Mouse (Mus musculus) cerebellum, adult 2 months (tissue): ENCODE measurements around the gene Gm10840. TPM values are rescaled to one million over a fixed set of nuclear protein-coding genes. Genes with fewer than 3 reads are reported as not detected.
"Not testable (repeated sequence)": the region's sequence is repeated elsewhere in the genome, so short reads cannot be mapped to it uniquely, and the experiment has no call there.

Source experiments
- DNase-seq, 2 experiments: peaks; one replicate each; pipeline ENCODE4 v3.0.0; 2021
- H3K27ac ChIP-seq: fragments of 200-500 bp; 2 replicates; pipeline ENCODE4 v1.5.1; 2012; ENCODE audit warnings: low read length, control low read depth, inconsistent platforms; ENCODE audit not compliant: insufficient read depth
- H3K27me3 ChIP-seq: fragments of 200-500 bp; 2 replicates; pipeline ENCODE4 v1.6.1; 2012; ENCODE audit warnings: inconsistent platforms, mild to moderate bottlenecking, low read length, moderate library complexity; ENCODE audit not compliant: control insufficient read depth, insufficient read depth
- H3K4me1 ChIP-seq: fragments of 200-500 bp; 2 replicates; pipeline ENCODE4 v1.6.1; 2011; ENCODE audit warnings: low read length; ENCODE audit not compliant: control insufficient read depth, insufficient read depth
- H3K4me3 ChIP-seq: fragments of 200-500 bp; replicated peaks from 2 replicates; pipeline ENCODE3; 2011; ENCODE audit warnings: mild to moderate bottlenecking, low read depth, low read length, control low read depth; ENCODE audit not compliant: insufficient read depth
- CTCF ChIP-seq: fragments of 200-500 bp; IDR thresholded peaks from 2 replicates; pipeline ENCODE4 v1.5.1; 2011; ENCODE audit warnings: low read depth, mild to moderate bottlenecking, control low read depth, low read length, moderate library complexity, borderline replicate concordance; ENCODE audit not compliant: insufficient read depth
- POLR2A ChIP-seq: fragments of 200-500 bp; IDR thresholded peaks from 2 replicates; pipeline ENCODE4 v1.6.1; 2011; ENCODE audit warnings: low read length, control low read depth, borderline replicate concordance; ENCODE audit not compliant: insufficient read depth
- WGBS: fragments of 180-500 bp; shearing (Covaris S2); methylation state at CpG from one replicate; pipeline ENCODE4 v1.1.7; 2018; 5-methylcytosine and 5-hydroxymethylcytosine counted together
- polyA plus RNA-seq: library from polyadenylated mRNA; depleted of rRNA; stranded (reverse); fragments of >200 nt; gene quantifications from 2 replicates; pipeline ENCODE4 v1.2.3, GENCODE M21; 2012; rRNA removed

Gm10840 gene
- not detected in 2 replicates for polyA plus RNA-seq

DNA sequence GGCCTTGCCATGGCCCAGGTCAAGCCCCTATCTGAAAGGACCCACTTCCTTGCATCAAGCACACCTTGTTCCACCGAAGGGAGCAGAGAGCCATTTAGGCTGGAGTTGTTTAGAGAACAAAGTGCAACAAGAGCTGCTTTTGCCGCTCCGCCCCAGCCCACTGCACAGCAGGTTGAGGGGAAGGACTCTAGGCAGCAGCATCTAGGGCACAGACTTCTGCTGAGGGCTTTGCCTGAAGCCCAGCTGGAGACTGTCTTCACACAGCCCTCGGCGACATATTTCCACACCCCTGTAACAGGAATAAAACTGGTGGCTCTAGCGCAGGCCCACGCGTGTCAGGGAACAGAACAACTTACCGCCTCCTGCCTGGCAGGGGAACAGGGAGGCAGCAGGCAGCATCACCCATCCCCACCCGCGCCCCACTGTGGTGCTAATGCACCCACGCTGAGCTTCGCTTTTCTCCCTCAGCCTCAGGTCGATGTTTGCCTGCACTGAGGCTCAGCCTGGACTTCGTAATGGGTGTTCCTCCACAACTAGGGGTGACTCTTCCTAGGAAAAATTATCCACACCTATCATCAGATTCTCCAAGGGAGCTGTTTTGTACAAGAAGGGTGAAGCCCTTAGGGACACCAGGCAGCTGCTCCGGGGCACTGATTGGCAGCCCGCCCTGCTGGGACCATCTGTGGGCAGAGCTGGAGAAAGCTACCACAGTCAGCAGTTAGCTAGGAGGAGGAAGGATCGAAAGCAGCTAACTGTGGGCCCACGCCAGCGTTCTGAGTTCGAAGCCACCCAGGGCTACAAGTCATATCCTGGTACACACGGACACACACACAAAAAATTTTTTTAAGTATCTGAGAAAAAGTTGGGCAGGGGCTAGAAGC, at the start of gene Gm10840, which contains the start of gene Limd2:
Gm10840 (plus strand) TSS at position 10 of the 881 bp plus-strand sequence.
Limd2 (minus strand) TSS at position 20 of the 881 bp plus-strand sequence.
- peak; percentile 77 for DNase-seq
- peak within 1 kb of the TSS; percentile 90 for H3K4me3 ChIP-seq
- TF ChIP-seq POLR2A (peak; percentile 41; the same call in 1 of the 2 replicates), CTCF (no peak)
- peak within 1 kb of the TSS; percentile 90 for H3K27ac ChIP-seq
- H3K27me3 ChIP-seq = no peaks in the 10 kb centered on the region
- H3K4me1 ChIP-seq = peaks cover 23% of the 10 kb centered on the region
- WGBS = 11% methylated on average over 22 of the region's 22 CpGs

GRCm38 (mm10) chr11:106111688-106112087, 49.0 kb upstream of the Gm10840 start:
- Histone ChIP-seq H3K4me1 (no peaks in the 10 kb centered on the region), H3K27ac (no peak overlapping the region), H3K27me3 (no peaks in the 10 kb centered on the region), H3K4me3 (no peak overlapping the region)
- TF ChIP-seq POLR2A = no peak
- TF ChIP-seq CTCF = no peak
- DNase-seq = no peak

DNA sequence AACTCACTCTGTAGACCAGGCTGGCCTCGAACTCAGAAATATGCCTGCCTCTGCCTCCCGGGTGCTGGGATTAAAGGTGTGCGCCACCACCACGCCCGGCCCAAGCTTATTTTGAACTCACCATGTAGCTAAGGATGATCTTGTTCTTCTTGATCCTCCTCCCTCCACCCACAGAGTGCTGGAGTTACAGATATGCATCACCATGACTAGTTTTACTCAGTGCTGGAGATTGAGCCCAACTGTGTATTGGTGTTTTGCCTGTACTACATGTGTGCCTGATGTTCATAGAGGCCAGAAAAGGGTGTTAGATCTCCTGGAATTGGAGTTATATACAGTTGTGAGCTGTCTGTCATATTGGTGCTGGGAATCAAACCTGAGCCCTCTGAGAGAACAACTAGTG, 38.4 kb upstream of the Gm10840 start:
- Histone ChIP-seq H3K4me3 (no peak overlapping the region), H3K4me1 (peaks cover 6% of the 10 kb centered on the region; the same call in 1 of the 2 replicates), H3K27me3 (no peaks in the 10 kb centered on the region), H3K27ac (no peak overlapping the region)
- TF ChIP-seq CTCF (no peak), POLR2A (no peak)
- DNase-seq = no peak
- WGBS = over 99% methylated on average over 5 of the region's 5 CpGs

- DNase-seq = no peak
- Histone ChIP-seq H3K27me3 (no peaks in the 10 kb centered on the region), H3K27ac (no peak overlapping the region), H3K4me3 (no peak overlapping the region), H3K4me1 (peaks cover 6% of the 10 kb centered on the region; the same call in 1 of the 2 replicates)
- WGBS = 86% methylated on average over 3 of the region's 3 CpGs
- no peak for TF ChIP-seq POLR2A
- no peak for TF ChIP-seq CTCF
Measured at GRCm38 (mm10) chr11:106122736-106123135, 37.9 kb upstream of the Gm10840 start.

DNA sequence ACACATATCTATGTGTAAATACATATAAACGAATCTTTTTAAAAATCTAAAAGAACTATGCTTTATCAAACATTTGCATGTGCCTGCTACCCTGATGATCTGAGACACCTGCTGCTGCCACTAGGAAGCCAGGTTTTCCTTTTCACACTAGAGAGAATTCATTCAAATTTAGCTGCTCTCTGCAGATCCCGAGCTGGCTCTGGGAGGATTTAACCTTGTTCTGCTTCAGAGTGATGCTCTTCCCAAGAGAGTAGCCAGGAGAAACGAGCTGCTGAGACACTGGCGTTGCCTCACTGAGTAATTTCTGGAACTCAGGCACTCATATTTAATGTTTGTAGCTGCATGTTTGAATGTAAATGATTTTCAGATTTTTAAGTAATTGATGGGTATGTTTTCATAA, 35.9 kb upstream of the Gm10840 start:
- Histone ChIP-seq H3K4me3 (no peak overlapping the region), H3K4me1 (peaks cover 6% of the 10 kb centered on the region; the same call in 1 of the 2 replicates), H3K27ac (no peak overlapping the region), H3K27me3 (no peaks in the 10 kb centered on the region)
- TF ChIP-seq CTCF (no peak), POLR2A (no peak)
- WGBS = 39% methylated on average over 4 of the region's 4 CpGs
- DNase-seq = peak in 1 of 2 experiments; percentile 14

DNA sequence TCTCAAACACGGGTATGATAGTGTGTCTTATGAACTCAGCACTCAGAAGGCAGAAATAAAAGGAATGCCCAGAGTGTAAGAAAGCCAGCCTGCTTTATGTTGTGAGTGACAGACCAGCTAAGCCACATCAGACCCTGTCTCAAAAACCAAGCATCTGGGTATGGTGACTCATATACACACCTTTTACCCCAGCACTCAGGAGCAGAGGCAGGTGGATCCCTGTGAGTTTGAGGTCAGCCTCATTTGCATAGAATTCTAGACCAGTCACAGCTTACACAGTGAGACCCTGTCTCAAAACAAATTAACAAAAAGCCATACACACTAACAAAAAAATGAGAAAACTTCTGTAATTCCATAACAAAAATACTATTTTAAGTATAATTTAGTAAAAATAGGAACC, 34.8 kb upstream of the Gm10840 start:
- TF ChIP-seq POLR2A = no peak
- no peak for TF ChIP-seq CTCF
- no peak overlapping the region for H3K4me3 ChIP-seq
- H3K27ac ChIP-seq = no peak overlapping the region
- no peak for DNase-seq
- peaks cover 6% of the 10 kb centered on the region; the same call in 1 of the 2 replicates for H3K4me1 ChIP-seq
- 76% methylated on average over 1 of the region's 1 CpGs for WGBS
- no peaks in the 10 kb centered on the region for H3K27me3 ChIP-seq

- WGBS = 96% methylated on average over 6 of the region's 6 CpGs
- H3K4me1 ChIP-seq, H3K4me3 ChIP-seq, H3K27ac ChIP-seq, DNase-seq, H3K27me3 ChIP-seq: not testable (repeated sequence)
Measured at GRCm38 (mm10) chr11:106126727-106127373, 33.8 kb upstream of the Gm10840 start.
